Mouse (Mus musculus) liver, embryonic 18 days (tissue): ENCODE results near the gene Dicer1. TPM values are rescaled to one million over a fixed set of nuclear protein-coding genes. Genes with fewer than 3 reads are reported as not detected.

Experiments
- polyA plus RNA-seq: library from polyadenylated mRNA; depleted of rRNA; stranded (reverse); fragments of >200 nt; gene quantifications from 2 replicates; pipeline ENCODE4 v1.2.3, GENCODE M21; 2012; rRNA removed

The Dicer1 gene
- 4.7 and 5.5 TPM in 2 replicates for polyA plus RNA-seq

DNA sequence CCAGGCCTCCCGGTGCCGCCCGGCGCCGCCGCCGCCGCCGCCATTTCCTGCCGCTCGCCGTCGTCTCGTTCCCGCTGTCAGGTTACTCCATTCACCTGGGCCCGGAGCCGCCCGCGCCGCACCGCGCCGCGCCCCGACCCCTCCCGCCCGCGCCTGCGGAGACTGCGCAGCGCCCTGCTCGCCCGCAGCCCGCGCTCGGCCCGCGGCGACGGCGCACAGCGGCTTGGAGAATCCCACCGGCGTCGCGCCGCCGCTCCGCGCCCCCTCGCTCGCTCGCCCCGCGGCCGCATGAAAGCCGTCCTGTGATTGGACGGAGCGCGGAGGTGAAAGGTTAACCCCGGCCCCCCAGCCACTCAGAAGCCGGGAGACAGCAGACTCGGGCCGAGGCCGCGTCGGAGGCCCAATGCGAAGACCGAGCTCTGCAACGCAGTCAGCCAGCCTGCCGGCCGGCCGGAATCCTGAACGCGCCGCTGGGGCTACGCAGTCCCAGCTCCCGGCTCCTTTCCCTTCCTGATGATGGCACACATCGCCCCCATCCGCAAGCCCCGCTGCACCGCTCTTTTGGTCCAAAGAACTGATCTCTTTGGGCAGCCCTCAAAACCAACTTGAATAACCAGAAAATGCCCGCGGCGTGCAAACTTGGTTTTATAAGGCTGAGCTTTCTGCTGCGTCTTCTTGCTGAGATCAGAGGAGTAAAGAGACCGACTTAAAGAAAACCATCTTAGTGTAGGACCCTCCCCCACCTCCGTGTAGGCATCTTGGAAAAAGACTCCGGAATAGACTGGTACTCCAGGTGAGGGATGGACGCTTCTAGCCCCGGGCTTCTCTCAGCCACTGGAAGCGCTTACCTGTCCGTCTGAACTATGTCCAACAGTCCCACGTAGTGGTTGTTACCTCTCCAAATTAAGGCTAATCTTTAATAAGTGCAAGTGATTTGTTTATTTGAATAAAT is at the start of gene Dicer1:
Gene Dicer1 (minus strand): TSS at position 139 of the 952 bp plus-strand sequence.

Other genes with a start within 250 kb of the Dicer1 start
- gene Clmn, start 113.1 kb upstream of the Dicer1 start, polyA plus RNA-seq = 1.7 and 1.8 TPM in 2 replicates